Mouse (Mus musculus): ENCODE measurements around the gene Txnip. TPM values are rescaled to one million over a fixed set of nuclear protein-coding genes. Genes with fewer than 3 reads are reported as not detected.
A peak's percentile ranks its signal among the peaks of the same experiment; 100 is the strongest.

Gene Txnip
- total RNA-seq, 2 experiments from 2014 or later, result 19.4 to 25.9 TPM

DNA sequence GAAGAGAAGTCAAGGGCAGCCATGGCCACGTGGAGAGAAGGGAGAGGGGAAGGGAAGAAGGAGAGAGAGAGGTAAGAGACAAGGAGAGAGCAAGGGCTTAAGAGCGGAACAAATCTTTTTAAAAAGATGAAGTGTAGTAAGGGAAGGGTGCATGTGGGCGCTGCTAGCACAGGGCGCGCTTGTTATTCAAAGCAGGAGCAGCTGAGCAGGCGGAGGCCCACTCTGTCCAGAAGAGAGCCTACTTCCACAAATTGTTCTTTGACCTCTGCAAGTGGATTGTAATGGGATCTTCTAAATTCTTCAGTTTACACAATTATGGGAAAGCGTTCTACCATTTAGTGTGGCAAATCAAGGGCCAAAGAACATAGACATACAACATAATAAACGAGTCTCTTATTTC, 10.8 kb downstream of the Txnip start:
- no peak for DNase-seq (ENCODE audit: low spot score in 2 of 2)

DNA sequence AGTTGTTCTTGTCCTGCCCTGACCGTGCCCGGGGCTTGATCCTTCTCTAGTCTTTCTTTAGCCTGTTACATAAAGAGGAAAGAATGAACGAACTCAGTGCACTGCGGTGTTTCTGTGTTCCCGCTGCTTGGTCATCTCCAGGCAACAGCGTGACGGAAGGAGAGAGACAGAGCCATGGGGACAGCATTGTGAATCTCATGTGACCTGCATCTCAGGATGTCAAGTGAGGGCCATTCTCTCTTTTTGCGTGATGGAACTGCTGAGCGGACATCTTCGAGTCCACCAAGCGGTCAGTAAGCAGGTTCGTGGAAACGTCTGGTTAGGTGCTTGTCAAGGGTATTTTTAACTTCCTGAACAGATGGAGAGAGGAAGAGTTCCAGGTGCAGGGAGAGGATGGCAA, 11.7 kb downstream of the Txnip start:
- DNase-seq (ENCODE audit: low spot score in 2 of 2), result no peak

DNA sequence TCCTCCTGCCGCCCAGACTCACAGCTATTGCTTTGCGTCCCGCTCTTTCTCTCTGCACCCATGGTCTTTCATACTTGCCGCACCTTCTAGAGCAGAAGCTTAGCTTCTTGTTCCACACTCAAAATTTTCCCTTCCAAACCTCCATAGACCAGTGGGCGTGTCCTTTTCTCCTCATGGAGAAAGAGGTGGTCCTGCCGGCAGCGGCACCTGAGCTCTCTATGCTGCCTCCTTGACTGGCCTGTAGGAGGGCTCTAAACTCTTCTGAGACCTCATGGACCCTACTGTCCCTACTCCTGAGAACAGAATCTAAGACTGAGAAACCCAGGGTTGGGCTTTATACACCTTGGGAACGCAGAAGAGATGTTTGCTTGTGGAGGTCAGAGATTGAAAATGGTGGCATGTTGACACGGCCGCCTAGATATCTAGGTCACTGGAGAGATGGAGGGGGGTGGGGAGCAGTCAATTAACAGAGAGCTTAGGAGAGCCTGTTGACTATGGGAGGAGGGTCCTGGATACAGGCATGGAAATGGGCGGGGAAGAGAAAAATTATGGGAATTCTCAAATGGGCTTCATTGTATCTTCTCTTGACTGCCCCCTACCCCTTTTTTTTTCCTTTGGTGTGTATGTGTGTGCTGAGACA, 12.3 kb downstream of the Txnip start:
- no peak for DNase-seq (ENCODE audit: low spot score in 2 of 2)

DNA sequence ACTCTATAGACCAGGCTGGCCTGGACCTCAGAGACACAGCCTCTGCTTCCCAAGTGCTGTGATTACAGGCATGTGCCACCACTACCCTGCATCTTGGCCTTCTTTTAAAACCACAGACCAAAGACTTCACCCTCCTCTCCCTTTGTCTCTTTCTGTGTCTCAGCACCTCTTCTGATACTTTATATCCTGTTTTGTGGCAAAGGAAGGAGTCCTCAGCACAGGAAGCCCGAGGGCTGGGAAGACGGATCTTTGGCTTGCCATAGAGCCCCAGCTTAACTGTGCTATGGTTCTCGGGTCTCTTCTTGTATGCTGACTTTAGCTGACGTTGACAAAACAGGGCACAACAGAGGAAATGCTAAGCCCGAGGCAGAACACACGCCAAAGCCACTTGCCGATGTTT, 12.9 kb downstream of the Txnip start:
- no peak for DNase-seq (ENCODE audit: low spot score in 2 of 2)

DNA sequence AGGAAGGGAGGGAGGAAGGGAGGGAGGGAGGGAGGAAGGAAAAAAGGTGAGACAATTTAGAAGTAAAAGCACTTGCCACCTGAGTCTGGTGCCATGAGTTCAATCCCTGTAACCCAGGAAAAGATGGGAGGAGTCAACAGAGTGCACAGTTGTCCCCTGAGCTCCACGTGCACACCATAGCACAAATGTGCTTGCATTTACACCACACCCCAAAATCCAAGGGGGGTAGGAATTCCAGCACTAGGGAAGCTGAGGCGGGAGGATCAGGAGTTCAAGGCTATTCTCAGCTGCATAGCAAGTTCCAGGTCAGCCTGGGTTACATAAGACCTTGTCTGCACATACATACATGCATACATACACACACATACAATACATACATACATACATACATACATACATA, 13.6 kb downstream of the Txnip start:
- DNase-seq (ENCODE audit: low spot score in 2 of 2), result no peak

DNA sequence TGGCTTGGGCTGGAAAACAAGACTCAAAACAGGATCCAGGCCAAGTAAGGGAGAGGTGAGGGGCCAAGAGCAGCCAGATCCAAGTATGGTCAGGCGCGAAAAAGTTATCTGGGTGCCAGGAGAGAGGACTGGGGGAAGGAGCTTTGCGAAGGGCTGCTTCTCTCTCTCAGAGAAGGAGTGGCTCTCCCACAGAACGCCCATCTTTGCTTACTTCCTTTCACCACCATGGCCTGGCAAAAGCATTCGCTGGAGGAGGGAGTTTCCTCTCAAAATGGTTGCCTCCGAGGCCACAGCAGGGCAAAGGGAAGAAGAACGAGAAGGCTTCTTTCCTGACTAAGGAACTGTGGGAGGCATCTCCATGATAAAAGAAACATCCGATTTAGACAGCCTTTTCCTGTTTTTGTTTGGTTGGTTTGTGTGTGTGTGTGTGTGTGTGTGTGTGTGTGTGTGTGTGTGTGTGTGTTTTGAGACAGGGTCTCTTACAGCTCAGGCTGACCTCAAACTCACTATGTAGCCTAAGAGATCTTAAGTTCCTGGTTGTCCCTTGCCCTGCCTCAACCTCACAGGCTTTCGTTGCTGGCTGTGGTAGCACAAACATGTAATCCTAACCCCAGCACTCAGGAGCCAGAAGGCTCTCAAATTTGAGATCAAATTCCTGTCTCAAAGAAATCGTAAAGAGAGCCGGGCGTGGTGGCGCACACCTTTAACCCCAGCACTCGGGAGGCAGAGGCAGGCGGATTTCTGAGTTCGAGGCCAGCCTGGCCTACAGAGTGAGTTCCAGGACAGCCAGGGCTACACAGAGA, 14.3 kb downstream of the Txnip start:
- no peak for DNase-seq (ENCODE audit: low spot score in 2 of 2)

DNA sequence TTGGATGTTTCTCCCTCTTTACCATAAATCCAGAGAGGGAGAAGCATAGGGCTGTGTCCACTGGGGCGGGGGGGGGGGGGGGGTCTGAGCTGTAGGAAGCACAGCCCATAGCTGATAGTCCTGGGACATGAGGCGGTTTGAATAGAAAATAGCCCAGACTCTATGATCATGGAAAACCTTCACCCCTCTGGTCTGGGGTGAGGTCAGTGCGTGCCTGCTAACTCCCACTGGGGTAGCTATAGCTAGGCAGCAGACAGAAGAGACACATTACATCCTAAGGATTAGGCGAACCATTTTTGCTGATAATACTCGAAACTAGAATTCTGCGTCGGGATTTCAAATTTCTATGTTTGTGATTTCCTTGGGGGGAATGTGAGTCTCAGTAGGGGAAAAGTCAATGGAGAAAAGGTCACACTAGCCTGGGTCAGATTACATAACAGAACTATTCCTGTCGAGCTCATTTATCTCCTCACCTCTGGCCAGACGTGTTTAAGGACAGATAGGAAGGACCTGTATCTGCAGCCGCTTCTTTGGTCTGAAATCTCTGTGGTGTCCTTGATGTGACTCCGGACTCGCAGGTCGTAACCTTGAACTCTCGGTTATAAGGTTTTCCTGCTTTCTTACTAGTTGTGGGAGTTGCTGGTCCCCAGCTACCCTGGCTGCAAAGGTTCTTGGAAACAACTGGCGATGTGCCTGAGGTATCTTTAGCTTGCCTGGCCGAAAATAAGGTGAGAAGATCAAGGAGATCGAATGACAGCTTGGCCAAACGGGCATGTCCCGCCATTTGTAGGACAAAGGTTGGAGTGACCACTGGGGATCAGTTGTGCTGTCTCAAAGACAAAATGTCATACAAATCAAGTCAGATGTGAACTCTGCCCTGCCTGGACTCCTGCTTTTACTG, 16.1 kb downstream of the Txnip start:
- DNase-seq (ENCODE audit: low spot score in 2 of 2), result no peak

DNA sequence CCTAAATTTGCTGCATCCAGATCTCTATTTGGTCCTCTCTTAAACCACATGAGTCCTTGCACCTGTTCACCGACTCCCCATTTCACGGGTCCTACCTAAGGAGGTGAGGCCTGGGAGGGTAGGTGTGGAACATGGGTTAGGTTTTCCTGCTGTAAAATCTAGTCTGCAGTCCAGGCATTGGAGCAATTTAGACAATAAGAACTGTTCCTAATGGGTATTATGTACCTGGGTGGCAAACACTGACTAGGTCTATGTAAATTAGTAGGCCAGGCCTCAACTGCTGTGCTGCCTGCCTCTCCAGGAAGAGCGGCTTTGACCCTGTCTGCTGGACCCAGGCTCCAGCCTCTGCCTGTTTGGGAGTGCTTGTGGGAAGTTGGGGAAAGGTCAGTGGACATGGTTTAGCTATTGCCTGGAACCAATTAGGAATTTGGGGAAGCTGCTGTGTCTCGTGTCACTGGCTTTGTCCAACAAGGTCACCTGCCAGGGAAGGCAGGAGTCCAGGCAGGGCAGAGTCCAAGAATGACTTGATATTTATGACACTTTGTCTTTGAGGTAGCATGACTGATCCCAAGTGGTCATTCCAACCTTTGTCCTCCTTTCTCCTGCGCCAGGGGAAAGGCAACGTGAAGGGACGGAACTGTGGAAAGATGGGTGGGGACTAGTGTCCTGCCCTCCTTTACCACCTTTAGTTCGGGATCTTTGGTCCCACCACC, 17.7 kb downstream of the Txnip start:
- no peak for DNase-seq (ENCODE audit: low spot score in 2 of 2)

DNA sequence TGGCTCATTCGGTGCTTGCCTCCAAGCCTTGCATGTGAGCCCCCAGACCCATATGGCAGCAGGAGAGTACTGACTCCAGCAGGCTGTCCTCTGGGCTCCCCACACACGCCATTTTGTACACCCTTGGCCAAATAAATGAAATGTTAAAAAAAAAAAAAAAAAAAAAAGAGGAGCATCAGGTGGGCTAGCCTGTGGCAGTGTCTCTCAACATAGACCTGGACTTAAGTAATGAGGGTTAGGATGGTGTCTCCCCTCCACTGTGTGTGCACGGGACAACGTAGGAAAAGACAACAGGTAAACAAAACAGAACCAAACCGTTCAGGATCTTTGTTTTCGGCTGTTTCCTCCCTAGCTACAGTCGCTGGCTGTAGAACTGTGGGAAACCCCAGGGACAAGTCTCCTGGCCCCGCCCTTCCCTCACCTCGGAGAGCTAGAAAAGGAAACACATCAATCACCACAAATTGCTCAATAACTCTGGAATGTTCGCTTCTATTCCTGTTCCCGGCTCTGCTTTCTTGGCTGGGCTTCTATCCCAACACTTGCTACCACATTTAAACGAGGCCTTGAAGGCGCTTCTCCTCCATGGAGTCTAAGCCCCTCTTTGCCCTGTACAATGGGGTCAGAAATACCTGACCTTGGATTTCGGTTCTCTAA, 18.4 kb downstream of the Txnip start:
- DNase-seq (ENCODE audit: low spot score in 2 of 2), result no peak

DNA sequence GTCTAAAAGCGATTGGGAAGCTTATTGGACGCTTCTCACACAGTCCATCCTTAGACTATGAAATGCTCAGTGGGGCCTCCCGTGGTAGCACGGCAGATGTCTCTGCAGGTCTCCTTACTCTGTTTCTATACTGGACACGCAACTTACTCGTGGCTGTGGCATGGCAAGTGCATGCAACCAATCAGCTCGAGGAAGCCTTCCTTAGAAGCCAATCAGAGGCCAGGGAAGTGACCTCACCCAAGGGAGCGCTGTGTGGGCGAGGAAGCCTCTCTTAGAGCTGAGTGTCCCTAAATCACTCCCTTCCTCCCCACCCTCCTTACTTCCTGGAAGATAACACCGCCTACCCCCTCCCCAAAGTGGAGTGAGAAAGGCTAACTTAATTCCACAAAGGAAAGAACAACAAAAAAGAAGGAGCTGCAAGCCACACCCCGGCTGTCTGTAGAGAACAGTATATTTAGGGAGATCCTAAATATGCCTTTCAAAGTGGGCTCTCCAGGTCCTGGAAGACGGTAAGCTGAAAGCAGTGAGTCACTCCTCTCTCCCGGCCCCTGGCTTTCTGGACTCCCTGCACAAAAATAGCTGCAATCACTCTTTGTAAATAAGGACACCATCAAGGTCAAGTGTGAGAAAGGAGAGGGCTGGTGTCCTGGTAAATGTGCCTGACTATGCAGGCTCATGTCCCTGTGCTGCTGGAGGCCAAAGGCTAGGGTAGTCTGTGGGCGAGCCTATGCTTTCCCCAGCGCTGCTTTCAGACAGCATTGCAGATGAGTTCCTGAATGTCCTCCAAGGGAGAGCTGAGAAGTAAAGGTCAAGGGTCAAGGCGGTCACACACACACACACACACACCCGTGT, 19.2 kb downstream of the Txnip start, which contains the start of gene Gm16253:
TSS of gene Gm16253 (plus strand) at position 295 of the 852 bp plus-strand sequence.
- peak; percentile 89 to 90 for DNase-seq (ENCODE audit: low spot score in 2 of 2)

DNA sequence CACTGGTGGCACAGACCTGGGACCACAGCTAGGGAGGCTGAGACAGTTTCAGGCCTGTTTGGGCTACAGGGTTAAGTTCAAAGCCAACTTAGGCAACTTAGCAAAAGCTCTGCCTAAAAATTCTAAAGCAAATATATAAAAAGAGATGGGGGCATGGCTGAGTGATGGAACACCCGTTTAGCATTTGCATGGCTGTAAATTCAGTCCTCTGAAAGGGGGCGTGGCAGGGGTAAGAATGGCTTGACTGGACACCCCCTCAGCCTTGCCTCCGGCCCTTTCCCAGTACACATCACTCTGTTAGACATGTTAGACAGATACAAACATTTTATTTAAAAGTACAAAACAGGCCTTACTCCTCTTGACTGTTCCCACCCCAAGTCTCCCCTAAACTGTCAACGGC, 19.8 kb downstream of the Txnip start:
- no peak for DNase-seq (ENCODE audit: low spot score in 2 of 2)

DNA sequence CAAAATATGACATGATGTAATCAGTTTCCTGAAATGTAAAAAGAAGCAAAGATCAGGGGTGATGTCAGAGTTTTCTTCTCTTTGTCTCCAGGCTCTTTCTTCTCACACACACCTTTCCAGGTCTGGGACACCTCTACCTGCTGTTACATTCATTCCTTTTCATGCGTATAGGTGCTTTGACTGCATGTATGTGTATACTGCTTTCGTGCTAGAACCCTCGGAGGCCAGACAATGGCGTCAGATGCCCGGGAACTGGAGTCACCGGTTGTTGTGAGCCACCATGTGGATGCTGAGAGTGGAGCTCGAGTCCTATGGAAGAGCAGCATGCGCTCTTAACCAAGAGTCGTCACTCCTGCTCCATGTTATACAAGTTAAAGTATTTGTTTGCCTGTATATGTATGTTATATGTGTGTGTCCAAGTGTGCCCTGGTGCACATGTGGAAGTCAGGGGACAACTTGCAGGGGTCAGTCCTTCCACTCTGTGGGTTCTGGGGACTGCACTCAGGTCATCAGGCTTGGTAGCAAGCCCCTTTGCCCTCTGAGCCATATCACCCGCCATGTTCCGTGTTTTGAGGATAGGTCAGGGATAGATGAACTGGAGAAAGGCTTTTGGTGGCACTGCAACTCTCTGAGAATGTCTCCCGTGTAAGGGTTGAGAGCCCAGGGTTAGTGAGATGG, 20.9 kb downstream of the Txnip start:
- DNase-seq (ENCODE audit: low spot score in 2 of 2), result no peak

DNA sequence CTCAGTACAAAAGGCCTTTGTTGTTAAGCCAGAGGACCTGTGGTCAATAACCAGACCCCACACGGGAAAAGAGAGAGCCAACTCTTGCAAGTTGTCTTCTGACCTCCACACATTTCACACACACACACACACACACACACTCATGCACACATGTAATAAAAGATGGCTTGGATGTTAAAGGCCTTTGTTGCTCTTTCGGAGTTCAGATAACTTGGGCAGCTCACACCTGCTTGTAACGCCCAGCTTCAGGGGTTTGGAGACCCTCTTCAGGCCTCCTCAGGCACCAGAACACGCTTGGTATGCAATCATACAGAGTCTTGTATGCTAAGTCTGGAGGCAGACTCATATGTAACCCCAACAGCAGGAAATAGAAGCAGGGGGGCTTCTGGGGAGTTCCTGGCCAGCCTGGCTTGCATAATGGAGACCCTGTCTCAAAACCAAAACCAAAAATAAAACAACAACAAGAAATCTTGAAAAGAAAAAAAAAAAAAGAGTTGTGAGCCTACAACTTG, 21.5 kb downstream of the Txnip start:
- no peak for DNase-seq (ENCODE audit: low spot score in 2 of 2)

DNA sequence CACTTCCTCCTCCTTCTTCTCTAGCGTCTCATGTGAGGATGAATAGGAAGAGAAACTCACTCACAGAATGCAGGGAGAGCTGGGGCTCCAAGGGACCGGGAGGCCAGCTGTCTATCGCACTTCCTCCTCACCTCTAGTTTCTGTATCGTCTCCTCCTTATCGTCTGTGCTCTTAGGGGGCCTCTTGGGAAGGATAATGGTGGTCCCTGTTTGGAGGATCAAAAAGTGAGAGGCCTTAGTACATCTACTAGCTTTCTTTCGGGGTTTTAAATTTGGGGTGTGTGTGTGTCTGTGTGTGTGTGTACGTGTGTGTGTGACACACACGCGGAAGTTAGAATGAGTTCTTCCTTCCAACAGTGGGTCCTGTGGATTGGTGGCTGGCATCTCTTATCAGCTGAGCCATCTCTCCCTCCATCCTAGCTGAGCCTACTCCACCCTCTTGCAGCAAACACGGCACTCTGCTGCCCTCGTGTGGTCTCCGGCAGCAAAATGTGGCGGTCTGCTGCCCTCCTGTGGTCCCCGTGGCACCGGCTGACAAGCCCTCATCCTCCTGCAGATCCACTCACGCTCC, 22.2 kb downstream of the Txnip start:
- DNase-seq (ENCODE audit: low spot score in 2 of 2), result peak; percentile 93 to 94

DNA sequence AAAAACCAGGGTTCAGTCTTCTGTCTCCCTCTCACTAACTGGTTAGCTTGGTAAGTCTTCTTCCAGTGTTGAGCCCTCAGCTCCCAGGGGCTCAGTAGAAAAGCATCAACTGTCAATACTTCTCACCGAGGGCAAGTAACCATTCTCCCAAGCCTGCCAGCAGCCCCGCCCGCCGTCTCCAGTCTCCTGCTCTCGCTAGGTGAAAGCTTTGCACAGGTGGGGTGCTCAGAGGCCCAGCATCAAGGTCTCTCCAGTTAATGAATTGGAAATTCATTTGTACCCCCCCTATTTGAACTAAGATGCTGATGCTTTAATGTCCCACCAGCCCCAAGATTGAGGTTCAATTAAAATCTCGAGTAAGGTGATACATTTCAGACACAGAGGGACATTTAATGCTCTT, 23.4 kb downstream of the Txnip start:
- DNase-seq (ENCODE audit: low spot score in 2 of 2), result no peak

DNA sequence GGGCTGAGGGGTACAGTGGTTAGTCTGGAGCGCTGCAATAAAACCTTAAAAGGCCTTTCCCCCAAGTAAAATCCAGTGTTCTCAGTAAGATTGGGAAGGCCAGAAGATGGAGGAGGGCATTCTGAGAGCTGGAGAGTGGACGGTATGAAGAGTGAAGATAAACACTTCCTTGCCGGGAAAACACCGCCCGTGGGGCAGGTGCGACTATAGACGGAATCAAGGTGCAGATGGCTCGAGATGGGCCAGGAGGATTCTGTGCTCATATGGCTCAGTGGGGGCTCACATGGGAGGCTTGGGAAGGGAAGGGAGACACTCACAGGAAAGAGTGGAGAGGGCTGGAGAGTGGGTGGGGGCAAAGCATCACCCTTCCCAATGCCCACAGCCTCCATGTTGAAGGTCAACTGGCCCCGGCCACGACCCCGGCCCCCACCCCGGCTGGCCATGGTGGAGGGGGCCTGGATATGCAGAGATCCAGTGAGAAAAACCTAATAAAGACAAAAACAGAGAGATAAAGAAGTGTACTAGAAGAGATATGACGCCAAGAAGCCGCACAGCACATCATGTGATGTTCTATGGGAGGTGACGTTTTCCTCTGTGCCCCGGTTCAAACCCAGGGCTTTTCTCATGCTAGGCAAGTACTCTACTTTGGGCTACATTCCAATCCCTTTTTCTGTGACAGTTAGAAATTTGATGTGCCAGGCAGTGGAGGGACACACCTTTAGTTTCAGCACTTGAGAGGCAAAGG, 24.2 kb downstream of the Txnip start:
- DNase-seq (ENCODE audit: low spot score in 2 of 2), result no peak

DNA sequence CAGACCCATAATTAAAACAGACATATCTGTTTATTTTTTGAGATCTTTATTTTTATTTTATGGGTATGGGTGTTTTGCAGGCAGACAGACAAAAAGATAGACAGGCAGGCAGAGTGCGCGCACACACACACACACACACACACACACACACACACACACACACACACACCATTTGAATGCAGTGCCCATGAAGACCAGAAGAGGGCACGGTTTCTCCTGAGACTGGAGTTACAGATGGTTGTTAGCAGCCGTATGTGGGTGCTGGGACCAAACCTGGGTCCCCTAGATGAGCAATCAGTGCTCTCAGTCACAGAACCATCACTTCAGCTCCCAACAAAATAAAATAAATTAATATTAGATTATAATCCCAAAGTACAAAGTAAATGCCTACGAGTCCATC, 25.6 kb downstream of the Txnip start:
- DNase-seq (ENCODE audit: low spot score in 2 of 2), result no peak

DNA sequence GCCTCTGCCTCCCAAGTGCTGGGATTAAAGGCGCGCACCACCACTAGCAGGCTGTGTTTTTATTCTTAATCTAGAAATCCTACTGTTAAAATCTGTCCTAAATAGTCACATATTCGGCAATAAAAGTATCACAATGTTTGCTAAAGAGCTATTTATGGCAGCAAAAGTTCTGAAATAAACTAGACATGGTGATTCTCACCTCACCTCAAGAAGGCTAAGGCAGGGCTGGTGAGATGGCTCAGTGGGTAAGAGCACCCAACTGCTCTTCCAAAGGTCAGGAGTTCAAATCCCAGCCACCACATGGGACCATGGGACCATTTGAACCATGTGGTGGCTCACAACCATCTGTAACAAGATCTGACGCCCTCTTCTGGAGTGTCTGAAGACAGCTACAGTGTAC, 32.9 kb downstream of the Txnip start:
- no peak for DNase-seq (ENCODE audit: low spot score in 2 of 2)

Data from left cerebral cortex, adult 18-20 months (tissue).